Mouse (Mus musculus) midbrain, embryonic 14.5 days (tissue): Measurements from ENCODE around the gene Vsig10. TPM values are rescaled to one million over a fixed set of nuclear protein-coding genes. Genes with fewer than 3 reads are reported as not detected.

Experiments used
- ATAC-seq: fragments of 200-750 bp; cut with Nextera tagmentation; 2 replicates; pipeline ENCODE4 v1.8.0; 2017; ENCODE audit warnings: moderate number of reproducible peaks, moderate library complexity; ENCODE audit not compliant: low FRiP score, low TSS enrichment
- DNase-seq: peaks from one replicate; pipeline ENCODE4 v3.0.0-alpha.2; 2015
- H3K27ac ChIP-seq: fragments of 300-500 bp; sonication (generic); replicated peaks from 2 replicates; pipeline ENCODE4 v1.5.1; 2014; ENCODE audit warnings: mild to moderate bottlenecking, low read depth, low read length, moderate library complexity
- H3K27me3 ChIP-seq: fragments of 300-500 bp; sonication (generic); 2 replicates; pipeline ENCODE4 v1.6.1; 2014; ENCODE audit warnings: low read length, control low read depth, mixed read lengths; ENCODE audit not compliant: control insufficient read depth, insufficient read depth
- H3K36me3 ChIP-seq: fragments of 300-500 bp; sonication (generic); 2 replicates; pipeline ENCODE4 v1.6.1; 2014; ENCODE audit warnings: low read length, control low read depth; ENCODE audit not compliant: control insufficient read depth, insufficient read depth
- H3K4me1 ChIP-seq: fragments of 300-500 bp; sonication (generic); 2 replicates; pipeline ENCODE4 v1.6.1; 2014; ENCODE audit warnings: mild to moderate bottlenecking, antibody characterized with exemption, low read length, control low read depth; ENCODE audit not compliant: control insufficient read depth, insufficient read depth
- H3K4me2 ChIP-seq: fragments of 300-500 bp; sonication (generic); 2 replicates; pipeline ENCODE4 v1.6.1; 2014; ENCODE audit warnings: mild to moderate bottlenecking, low read length, moderate library complexity
- H3K4me3 ChIP-seq: fragments of 300-500 bp; sonication (generic); replicated peaks from 2 replicates; pipeline ENCODE4 v1.5.1; 2014; ENCODE audit warnings: low read depth, low read length
- H3K9ac ChIP-seq: fragments of 300-500 bp; sonication (generic); replicated peaks from 2 replicates; pipeline ENCODE4 v1.6.1; 2014; ENCODE audit warnings: mild to moderate bottlenecking, low read length, moderate library complexity
- H3K9me3 ChIP-seq: fragments of 300-500 bp; sonication (generic); 2 replicates; pipeline ENCODE4 v1.6.1; 2016; ENCODE audit warnings: low read length, control low read depth, mixed read lengths; ENCODE audit not compliant: control insufficient read depth
- WGBS: fragments of 180-500 bp; shearing (Covaris S2); extraction: QIAGEN DNeasy Blood & Tissue Kit; methylation state at CpG from one replicate; pipeline ENCODE4 v1.1.7; 2014; 5-methylcytosine and 5-hydroxymethylcytosine counted together
- polyA plus RNA-seq: library from polyadenylated mRNA; unstranded; fragments of >200 nt; fragmentation: Nextera tagmentation; extraction: Ambion mirVana; gene quantifications from 2 replicates; pipeline ENCODE4 v1.2.1, GENCODE M21; 2014

The Vsig10 gene
- polyA plus RNA-seq, 1 experiment from 2014 or later, result 1.3 TPM

DNA sequence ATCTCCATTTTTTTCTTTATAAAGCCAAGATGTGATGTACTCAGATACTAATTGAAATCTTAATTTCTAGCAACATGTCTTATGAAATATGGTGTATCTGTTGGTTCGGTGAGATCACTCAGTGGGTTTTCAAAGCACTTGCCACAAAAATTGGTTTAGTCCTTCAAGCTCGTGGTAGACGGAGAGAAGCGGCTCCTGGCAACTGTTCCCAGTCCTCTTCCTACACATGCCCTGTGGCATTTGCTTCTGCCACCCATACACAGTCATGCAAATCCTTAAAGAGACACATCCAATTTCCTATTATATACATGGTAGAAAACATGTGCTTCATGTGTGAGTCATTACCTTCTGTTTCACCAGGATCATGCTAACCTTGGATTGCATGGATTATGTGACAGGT lies 42.7 kb downstream of the Vsig10 start:
- no peaks in the 10 kb centered on the region for H3K27me3 ChIP-seq
- no peak overlapping the region for H3K4me3 ChIP-seq
- no peak overlapping the region for H3K4me2 ChIP-seq
- no peak for ATAC-seq
- no peaks in the 10 kb centered on the region for H3K9me3 ChIP-seq
- no peak overlapping the region for H3K9ac ChIP-seq
- no peak overlapping the region for H3K27ac ChIP-seq
- H3K36me3 ChIP-seq, result peaks cover 31% of the 10 kb centered on the region
- 72% methylated on average over 4 of the region's 4 CpGs for WGBS
- H3K4me1 ChIP-seq, result peaks cover 27% of the 10 kb centered on the region
- no peak for DNase-seq

DNA sequence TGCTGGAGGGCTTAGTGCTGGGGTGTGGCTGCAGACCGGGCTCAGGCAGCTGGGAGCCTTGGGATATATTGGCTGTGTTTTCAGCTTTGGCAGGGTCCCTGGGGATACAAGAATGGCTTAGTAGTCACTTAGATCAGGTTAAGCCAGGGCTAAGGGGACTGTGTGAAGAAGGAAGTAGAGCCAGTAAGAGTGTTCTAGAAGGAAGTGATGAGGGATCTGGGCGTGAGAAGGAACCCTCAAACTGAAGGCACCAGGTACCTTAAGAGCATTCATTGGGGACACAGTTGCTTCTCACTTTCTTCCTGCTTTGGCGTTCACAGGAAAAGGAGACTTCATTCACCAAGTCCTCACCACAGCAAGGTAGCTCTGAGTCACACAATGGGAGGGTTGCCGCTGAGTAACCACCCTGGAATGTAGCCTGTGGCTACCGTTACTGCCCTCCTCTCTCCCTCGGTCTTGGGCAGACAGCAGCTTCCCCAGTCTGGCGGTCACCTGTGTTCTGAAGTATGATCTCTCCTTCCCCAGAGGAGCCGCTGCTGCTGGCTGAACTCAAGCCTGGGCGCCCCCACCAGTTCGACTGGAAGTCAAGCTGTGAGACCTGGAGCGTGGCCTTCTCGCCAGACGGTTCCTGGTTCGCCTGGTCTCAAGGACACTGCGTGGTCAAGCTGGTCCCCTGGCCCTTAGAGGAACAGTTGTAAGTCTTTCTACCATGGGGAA lies 44.3 kb downstream of the Vsig10 start:
- H3K4me2 ChIP-seq, result no peak overlapping the region
- WGBS, result 57% methylated on average over 15 of the region's 15 CpGs
- no peaks in the 10 kb centered on the region for H3K9me3 ChIP-seq
- H3K36me3 ChIP-seq, result peaks cover 38% of the 10 kb centered on the region
- no peak for ATAC-seq
- H3K4me3 ChIP-seq, result no peak overlapping the region
- no peaks in the 10 kb centered on the region for H3K27me3 ChIP-seq
- no peak for DNase-seq
- H3K4me1 ChIP-seq, result peaks cover 27% of the 10 kb centered on the region
- no peak overlapping the region for H3K27ac ChIP-seq
- no peak overlapping the region for H3K9ac ChIP-seq

DNA sequence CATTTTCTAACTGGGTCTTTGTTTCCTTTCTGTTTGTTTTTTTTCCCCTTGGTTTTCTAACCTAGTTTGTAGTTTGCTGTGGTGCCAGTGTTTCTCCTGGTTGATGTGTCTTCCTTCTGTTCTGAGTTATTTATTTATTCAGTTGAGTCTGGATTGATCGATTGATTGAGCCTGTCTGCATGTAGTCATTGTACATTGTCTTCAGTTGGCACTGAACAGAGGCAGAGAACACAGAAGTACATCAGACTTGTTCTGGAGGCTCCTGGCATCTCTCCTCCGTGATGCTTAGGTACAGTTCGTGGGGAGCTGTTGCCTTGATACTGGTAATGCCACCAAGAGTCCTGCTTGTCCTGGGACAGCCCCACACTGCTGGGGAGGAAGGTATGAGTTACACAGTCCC lies 45.9 kb downstream of the Vsig10 start:
- Histone ChIP-seq H3K27ac (no peak overlapping the region), H3K4me2 (no peak overlapping the region), H3K27me3 (no peaks in the 10 kb centered on the region), H3K9me3 (no peaks in the 10 kb centered on the region), H3K9ac (no peak overlapping the region), H3K36me3 (peaks cover 53% of the 10 kb centered on the region), H3K4me1 (peaks cover 13% of the 10 kb centered on the region; the same call in 1 of the 2 replicates), H3K4me3 (no peak overlapping the region)
- DNase-seq (no peak), ATAC-seq (no peak)
- WGBS, result 93% methylated on average over 3 of the region's 3 CpGs

DNA sequence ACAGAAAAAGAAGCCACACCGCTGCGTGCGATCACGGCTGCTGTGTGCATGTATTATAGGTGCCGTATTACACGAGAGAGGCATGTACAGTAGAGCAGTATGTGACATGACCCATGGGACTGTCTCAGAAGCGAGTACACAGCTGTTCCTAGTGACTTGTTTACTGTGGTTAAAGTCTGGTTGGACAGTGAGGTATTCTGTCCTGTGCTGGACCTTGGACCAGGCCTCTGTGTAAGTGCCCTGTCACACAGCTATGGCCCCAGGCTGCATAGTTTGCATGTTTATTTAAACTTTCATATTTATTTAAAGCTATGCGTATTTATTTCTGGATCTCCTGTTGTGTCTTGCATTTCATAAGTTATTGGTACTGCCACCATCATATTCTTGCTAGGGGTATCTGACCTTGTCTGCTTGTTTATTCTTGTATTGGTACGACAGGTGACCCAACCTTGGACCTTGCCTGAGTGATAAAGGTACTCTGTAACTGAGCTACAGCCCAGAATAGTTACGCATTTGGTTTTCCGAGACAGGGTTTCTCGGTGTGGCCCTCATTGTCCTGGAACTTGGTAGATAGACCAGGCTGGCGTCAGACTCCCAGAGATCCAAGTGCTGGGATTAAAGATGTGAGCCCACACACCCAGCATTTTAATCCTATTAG lies 47.1 kb downstream of the Vsig10 start:
- Histone ChIP-seq H3K36me3 (peaks cover 65% of the 10 kb centered on the region), H3K4me3 (no peak overlapping the region), H3K27ac (no peak overlapping the region), H3K27me3 (no peaks in the 10 kb centered on the region), H3K4me2 (no peak overlapping the region), H3K4me1 (0 out of 2 replicates have a peak, but pooled peaks cover under 1% of the 10 kb centered on the region), H3K9me3 (no peaks in the 10 kb centered on the region), H3K9ac (no peak overlapping the region)
- DNase-seq, result no peak
- no peak for ATAC-seq
- WGBS, result 88% methylated on average over 13 of the region's 13 CpGs

DNA sequence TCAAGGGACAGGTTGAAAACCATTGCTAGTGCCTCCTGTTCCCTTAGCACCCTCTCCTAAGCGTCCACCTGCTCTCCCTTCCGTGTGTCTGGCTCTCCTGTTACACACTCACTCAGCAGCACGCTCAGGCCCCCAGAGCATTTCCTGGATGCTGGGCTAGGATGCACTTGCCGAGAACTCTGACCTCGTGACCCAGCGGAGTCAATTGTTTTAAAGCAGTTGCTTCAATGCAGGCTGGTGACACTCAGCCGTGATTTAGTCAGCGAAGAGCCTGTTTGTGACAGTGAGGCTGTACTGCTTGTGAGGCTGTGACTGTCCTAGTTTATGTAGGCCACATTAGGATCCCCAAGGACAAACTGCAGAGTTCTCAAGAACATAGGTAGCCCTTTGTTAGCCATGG lies 48.3 kb downstream of the Vsig10 start:
- H3K9me3 ChIP-seq, result no peaks in the 10 kb centered on the region
- no peak for DNase-seq
- no peak for ATAC-seq
- no peaks in the 10 kb centered on the region for H3K27me3 ChIP-seq
- H3K4me2 ChIP-seq, result no peak overlapping the region
- WGBS, result 68% methylated on average over 8 of the region's 8 CpGs
- H3K4me3 ChIP-seq, result no peak overlapping the region
- H3K36me3 ChIP-seq, result peaks cover 77% of the 10 kb centered on the region
- no peaks in the 10 kb centered on the region for H3K4me1 ChIP-seq
- no peak overlapping the region for H3K9ac ChIP-seq
- no peak overlapping the region for H3K27ac ChIP-seq

DNA sequence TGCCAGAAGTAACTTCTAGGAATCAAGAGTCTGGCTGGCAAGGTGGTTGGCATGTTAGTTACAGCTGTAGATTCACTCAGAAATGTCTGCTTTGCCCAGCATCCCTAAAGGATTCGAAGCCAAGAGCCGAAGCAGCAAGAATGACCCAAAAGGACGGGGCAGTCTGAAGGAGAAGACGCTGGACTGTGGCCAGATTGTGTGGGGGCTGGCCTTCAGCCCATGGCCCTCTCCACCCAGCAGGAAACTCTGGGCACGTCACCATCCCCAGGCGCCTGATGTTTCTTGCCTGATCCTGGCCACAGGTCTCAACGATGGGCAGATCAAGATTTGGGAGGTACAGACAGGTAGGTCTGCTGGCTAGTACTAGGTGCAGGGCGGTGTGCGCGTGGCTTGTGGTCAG lies 51.7 kb downstream of the Vsig10 start:
- Histone ChIP-seq H3K36me3 (peaks cover 84% of the 10 kb centered on the region), H3K4me2 (no peak overlapping the region), H3K4me1 (no peaks in the 10 kb centered on the region), H3K9me3 (no peaks in the 10 kb centered on the region), H3K9ac (no peak overlapping the region), H3K27ac (no peak overlapping the region), H3K4me3 (no peak overlapping the region), H3K27me3 (no peaks in the 10 kb centered on the region)
- WGBS, result 95% methylated on average over 10 of the region's 10 CpGs
- ATAC-seq (no peak), DNase-seq (no peak)

DNA sequence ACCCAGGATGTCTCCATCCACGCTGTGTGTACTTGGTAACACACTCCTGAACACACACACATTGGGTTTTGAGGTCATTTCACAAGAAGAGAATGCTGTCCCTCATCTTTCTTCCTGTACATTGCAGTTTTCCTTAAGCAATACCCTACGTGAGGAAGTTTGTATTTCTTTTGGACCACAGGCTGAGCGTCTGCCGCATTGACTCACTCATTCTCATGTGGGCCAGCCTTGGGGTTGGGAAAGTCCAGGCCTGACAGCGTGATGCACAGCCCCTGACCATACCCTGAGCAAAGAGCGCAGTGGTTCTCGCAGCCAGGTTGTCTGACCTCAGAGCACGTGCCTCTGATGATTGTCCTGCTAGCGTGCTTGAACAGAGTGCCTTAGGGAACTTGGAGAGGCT lies 54.5 kb downstream of the Vsig10 start:
- DNase-seq (no peak), ATAC-seq (no peak)
- no peaks in the 10 kb centered on the region for H3K27me3 ChIP-seq
- H3K4me2 ChIP-seq, result no peak overlapping the region
- H3K9ac ChIP-seq, result no peak overlapping the region
- no peak overlapping the region for H3K4me3 ChIP-seq
- H3K9me3 ChIP-seq, result no peaks in the 10 kb centered on the region
- no peak overlapping the region for H3K27ac ChIP-seq
- H3K36me3 ChIP-seq, result peaks cover 85% of the 10 kb centered on the region
- H3K4me1 ChIP-seq, result no peaks in the 10 kb centered on the region
- whole genome bisulfite sequencing, result 93% methylated on average over 9 of the region's 9 CpGs

DNA sequence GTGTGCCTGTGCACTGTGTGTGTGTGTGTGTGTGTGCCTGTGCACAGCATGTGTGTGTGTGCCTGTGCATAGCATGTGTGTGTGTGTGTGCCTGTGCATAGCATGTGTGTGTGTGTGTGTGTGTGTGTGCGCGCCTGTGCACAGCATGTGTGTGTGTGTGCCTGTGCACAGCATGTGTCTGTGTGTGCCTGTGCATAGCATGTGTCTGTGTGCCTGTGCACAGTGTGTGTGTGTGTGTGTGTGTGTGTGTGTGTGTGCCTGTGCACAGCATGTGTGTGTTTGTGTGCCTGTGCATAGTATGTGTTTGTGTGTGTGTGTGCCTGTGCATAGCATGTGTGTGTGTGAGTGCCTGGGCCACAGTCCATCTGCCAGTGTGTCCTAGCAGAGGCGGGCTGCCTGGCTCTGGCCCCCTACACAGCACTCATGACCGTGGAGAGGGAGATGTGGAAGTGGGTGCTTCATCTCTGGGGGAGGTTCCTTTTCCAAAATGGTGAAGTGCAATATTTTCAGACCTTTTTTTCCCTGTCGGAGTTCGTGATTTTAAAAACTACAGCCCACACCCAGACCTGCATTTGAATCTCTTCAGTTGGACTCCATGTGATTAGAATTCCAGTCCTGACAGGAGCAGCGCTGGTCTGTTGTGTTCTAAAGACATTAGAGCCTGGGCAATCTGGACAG lies 55.6 kb downstream of the Vsig10 start:
- Histone ChIP-seq H3K27me3 (no peaks in the 10 kb centered on the region), H3K4me2 (no peak overlapping the region), H3K9ac (no peak overlapping the region), H3K4me1 (no peaks in the 10 kb centered on the region), H3K36me3 (peaks cover 87% of the 10 kb centered on the region), H3K27ac (no peak overlapping the region), H3K9me3 (no peaks in the 10 kb centered on the region), H3K4me3 (no peak overlapping the region)
- WGBS, result 94% methylated on average over 7 of the region's 7 CpGs
- DNase-seq (no peak), ATAC-seq (no peak)
